Mouse (Mus musculus) CH12.LX (cell line): ENCODE data around the gene Ccnd1.

Source experiments
- BHLHE40 ChIP-seq: IDR thresholded peaks from 2 replicates; pipeline ENCODE4 v1.6.1; 2011; ENCODE audit warnings: mild to moderate bottlenecking, low read depth, low read length, improper control_type of control experiment
- CHD2 ChIP-seq: IDR thresholded peaks from 2 replicates; pipeline ENCODE4 v1.6.1; 2011; ENCODE audit warnings: low read length, improper control_type of control experiment
- CTCF ChIP-seq, 2 experiments: IDR thresholded peaks in 1 of 2; conservative IDR thresholded peaks in 1 of 2; 2 replicates each; pipeline ENCODE4 v1.5.1; 2011 to 2012; ENCODE audit warnings: low read depth in 2 of 2, low read length in 2 of 2, improper control_type of control experiment in 1 of 2, inconsistent platforms in 1 of 2, mild to moderate bottlenecking in 1 of 2, moderate library complexity in 1 of 2
- MAX ChIP-seq: IDR thresholded peaks from 2 replicates; pipeline ENCODE4 v1.6.1; 2011; ENCODE audit warnings: low read length, improper control_type of control experiment
- POLR2AphosphoS2 ChIP-seq: IDR thresholded peaks from 2 replicates; pipeline ENCODE4 v1.6.1; 2011; ENCODE audit warnings: low read depth, low read length, improper control_type of control experiment
- RCOR1 ChIP-seq: conservative IDR thresholded peaks from 2 replicates; pipeline ENCODE4 v1.6.1; 2012; ENCODE audit warnings: low read depth, mild to moderate bottlenecking, inconsistent platforms, low read length, improper control_type of control experiment
- UBTF ChIP-seq: IDR thresholded peaks from 2 replicates; pipeline ENCODE4 v1.6.1; 2012; ENCODE audit warnings: low read depth, mild to moderate bottlenecking, inconsistent platforms, low read length, improper control_type of control experiment, moderate library complexity
- ZNF384 ChIP-seq: IDR thresholded peaks from 2 replicates; pipeline ENCODE4 v1.6.1; 2012; ENCODE audit warnings: low read depth, low read length, improper control_type of control experiment, inconsistent platforms

GRCm38 (mm10) chr7:144895305-144896111 lies 44.2 kb downstream of the Ccnd1 start:
- TF ChIP-seq POLR2AphosphoS2 = no peak
- TF ChIP-seq BHLHE40 = no peak
- TF ChIP-seq CTCF (conservative IDR thresholded peaks at IDR 0.05 in 1 of 2, IDR thresholded peaks at IDR 0.05 in 1 of 2; ENCODE audit: low read depth in 2 of 2, low read length in 2 of 2) = peak in 1 of 2 experiments; percentile 69; a peak in 2 of 4 replicates
- no peak; the same call in 1 of the 2 replicates for TF ChIP-seq MAX
- TF ChIP-seq CHD2 = no peak
- TF ChIP-seq ZNF384 = no peak
- TF ChIP-seq UBTF = no peak
- no peak for TF ChIP-seq RCOR1
